Mouse (Mus musculus) embryonic facial prominence, embryonic 15.5 days (tissue): ENCODE results near the gene Osbpl2. TPM values are rescaled to one million over a fixed set of nuclear protein-coding genes. Genes with fewer than 3 reads are reported as not detected.

ENCODE experiments used
- ATAC-seq: fragments of 200-750 bp; cut with Nextera tagmentation; 2 replicates; pipeline ENCODE4 v1.8.0; 2017; ENCODE audit warnings: low read depth, moderate TSS enrichment; ENCODE audit not compliant: insufficient number of reproducible peaks, low FRiP score, low TSS enrichment
- H3K27ac ChIP-seq: fragments of 300-500 bp; sonication (generic); replicated peaks from 2 replicates; pipeline ENCODE4 v1.5.1; 2015; ENCODE audit warnings: mild to moderate bottlenecking, inconsistent platforms
- H3K27me3 ChIP-seq: fragments of 300-500 bp; sonication (generic); 2 replicates; pipeline ENCODE4 v1.6.1; 2015; ENCODE audit warnings: inconsistent platforms
- H3K36me3 ChIP-seq: fragments of 300-500 bp; sonication (generic); 2 replicates; pipeline ENCODE4 v1.6.1; 2015; ENCODE audit warnings: mild to moderate bottlenecking, inconsistent platforms
- H3K4me1 ChIP-seq: fragments of 300-500 bp; sonication (generic); 2 replicates; pipeline ENCODE4 v1.6.1; 2015; ENCODE audit warnings: inconsistent platforms
- H3K4me2 ChIP-seq: fragments of 300-500 bp; sonication (generic); replicated peaks from 2 replicates; pipeline ENCODE4 v1.6.1; 2015; ENCODE audit warnings: mild to moderate bottlenecking, inconsistent platforms
- H3K4me3 ChIP-seq: fragments of 300-500 bp; sonication (generic); replicated peaks from 2 replicates; pipeline ENCODE4 v1.5.1; 2015; ENCODE audit warnings: mild to moderate bottlenecking, inconsistent platforms
- H3K9ac ChIP-seq: fragments of 300-500 bp; sonication (generic); 2 replicates; pipeline ENCODE4 v1.6.1; 2015; ENCODE audit warnings: inconsistent platforms
- H3K9me3 ChIP-seq: fragments of 300-500 bp; sonication (generic); replicated peaks from 2 replicates; pipeline ENCODE4 v1.6.1; 2016; ENCODE audit warnings: inconsistent platforms
- WGBS: fragments of 180-500 bp; shearing (Covaris S2); methylation state at CpG from one replicate; pipeline ENCODE4 v1.1.7; 2015; 5-methylcytosine and 5-hydroxymethylcytosine counted together
- microRNA-seq: library from miRNA; unstranded; fragments of <30 nt; microRNA quantifications from one replicate; pipeline ENCODE4, GENCODE M21; 2016; ENCODE audit warnings: borderline number of aligned reads
- polyA plus RNA-seq: library from polyadenylated mRNA; unstranded; fragments of >200 nt; fragmentation: Nextera tagmentation; extraction: Ambion mirVana; gene quantifications from 2 replicates; pipeline ENCODE4 v1.2.1, GENCODE M21; 2015

The Osbpl2 gene
- polyA plus RNA-seq, 1 experiment from 2014 or later, result 43.0 TPM

DNA sequence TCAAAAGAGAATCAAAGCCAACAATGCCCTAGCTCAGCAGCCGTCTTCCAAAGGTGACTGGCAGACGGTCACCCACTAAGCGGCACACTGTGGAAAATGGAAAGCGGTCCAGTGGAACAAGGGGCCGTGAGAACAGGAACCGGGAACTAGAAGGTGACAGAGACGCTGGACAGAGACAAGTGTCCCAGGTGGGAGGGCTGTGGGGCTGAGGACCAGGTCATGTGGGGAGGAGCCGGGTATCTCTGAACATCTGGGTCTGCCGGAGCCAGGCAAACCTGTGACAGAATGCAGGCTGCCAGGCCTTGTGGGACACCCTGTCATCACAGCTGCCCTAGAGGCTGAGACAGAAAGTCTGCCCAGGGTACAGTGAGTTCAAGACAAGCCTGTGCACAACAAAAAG, 85.4 kb downstream of the Osbpl2 start:
- Histone ChIP-seq H3K36me3 (no peaks in the 10 kb centered on the region), H3K4me3 (no peak overlapping the region)
- 86% methylated on average over 9 of the region's 9 CpGs for WGBS

GRCm38 (mm10) chr2:180205083-180205955, 86.2 kb downstream of the Osbpl2 start:
- no peaks in the 10 kb centered on the region for H3K36me3 ChIP-seq
- H3K4me1 ChIP-seq, result 0 out of 2 replicates have a peak, but pooled peaks cover 6% of the 10 kb centered on the region
- H3K9me3 ChIP-seq, result no peaks in the 10 kb centered on the region
- H3K4me2 ChIP-seq, result no peak overlapping the region
- H3K27me3 ChIP-seq, result no peaks in the 10 kb centered on the region
- H3K4me3 ChIP-seq, result no peak overlapping the region
- ATAC-seq, result no peak
- no peak overlapping the region for H3K27ac ChIP-seq
- no peak overlapping the region for H3K9ac ChIP-seq
- 70% methylated on average over 12 of the region's 12 CpGs for WGBS

More for the DNA sequence above, 85.4 kb downstream of the Osbpl2 start:
- Histone ChIP-seq H3K27me3 (no peaks in the 10 kb centered on the region), H3K4me2 (no peak overlapping the region), H3K4me1 (0 out of 2 replicates have a peak, but pooled peaks cover 6% of the 10 kb centered on the region), H3K9ac (no peak overlapping the region), H3K27ac (no peak overlapping the region), H3K9me3 (no peaks in the 10 kb centered on the region)
- ATAC-seq, result no peak

DNA sequence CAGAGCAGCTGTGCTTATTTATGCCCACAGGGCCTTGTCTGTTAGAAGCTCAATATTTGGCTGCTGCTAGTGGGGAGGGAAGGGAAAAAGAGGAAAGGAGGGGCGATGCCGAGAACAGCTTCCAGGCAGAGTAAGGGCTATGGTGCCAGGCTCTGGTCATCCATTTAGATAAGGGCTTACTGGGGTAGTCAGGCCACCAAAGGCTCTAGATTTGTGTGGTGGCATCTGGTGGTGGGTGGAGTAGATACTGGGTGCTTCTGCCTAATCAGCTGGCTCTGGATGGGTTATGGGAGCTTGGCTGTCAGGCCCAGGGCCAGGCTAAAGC, 86.8 kb downstream of the Osbpl2 start:
- no peak overlapping the region for H3K27ac ChIP-seq
- no peaks in the 10 kb centered on the region for H3K27me3 ChIP-seq
- no peak overlapping the region for H3K9ac ChIP-seq
- no peaks in the 10 kb centered on the region for H3K9me3 ChIP-seq
- no peak for ATAC-seq
- H3K36me3 ChIP-seq, result no peaks in the 10 kb centered on the region
- H3K4me2 ChIP-seq, result no peak overlapping the region
- H3K4me3 ChIP-seq, result no peak overlapping the region
- 0 out of 2 replicates have a peak, but pooled peaks cover 6% of the 10 kb centered on the region for H3K4me1 ChIP-seq
- 78% methylated on average over 2 of the region's 2 CpGs for WGBS

- Histone ChIP-seq H3K4me3 (no peak overlapping the region), H3K4me1 (0 out of 2 replicates have a peak, but pooled peaks cover 6% of the 10 kb centered on the region), H3K36me3 (no peaks in the 10 kb centered on the region), H3K27me3 (no peaks in the 10 kb centered on the region), H3K9me3 (no peaks in the 10 kb centered on the region), H3K27ac (no peak overlapping the region), H3K4me2 (no peak overlapping the region), H3K9ac (no peak overlapping the region)
- 58% methylated on average over 7 of the region's 7 CpGs for WGBS
- 0 out of 2 replicates have a peak, but pooled peaks have one; percentile 46 for ATAC-seq
These were observed 88.7 kb downstream of the Osbpl2 start for GRCm38 (mm10) chr2:180207840-180208239.

GRCm38 (mm10) chr2:180208976-180209375, 89.9 kb downstream of the Osbpl2 start:
- H3K27me3 ChIP-seq, result no peaks in the 10 kb centered on the region
- H3K4me3 ChIP-seq, result no peak overlapping the region
- ATAC-seq, result no peak
- 75% methylated on average over 1 of the region's 1 CpGs for WGBS
- H3K4me2 ChIP-seq, result no peak overlapping the region
- H3K36me3 ChIP-seq, result no peaks in the 10 kb centered on the region
- no peaks in the 10 kb centered on the region for H3K9me3 ChIP-seq
- H3K9ac ChIP-seq, result no peak overlapping the region
- H3K27ac ChIP-seq, result no peak overlapping the region
- H3K4me1 ChIP-seq, result 0 out of 2 replicates have a peak, but pooled peaks cover 6% of the 10 kb centered on the region

- H3K4me1 ChIP-seq, result 0 out of 2 replicates have a peak, but pooled peaks cover 10% of the 10 kb centered on the region
- no peaks in the 10 kb centered on the region for H3K9me3 ChIP-seq
- H3K9ac ChIP-seq, result no peak overlapping the region
- WGBS, result 91% methylated on average over 3 of the region's 3 CpGs
- H3K36me3 ChIP-seq, result no peaks in the 10 kb centered on the region
- H3K4me3 ChIP-seq, result no peak overlapping the region
- H3K27ac ChIP-seq, result no peak overlapping the region
- no peak for ATAC-seq
- H3K4me2 ChIP-seq, result no peak overlapping the region
- no peaks in the 10 kb centered on the region for H3K27me3 ChIP-seq
These were observed 93.1 kb downstream of the Osbpl2 start for GRCm38 (mm10) chr2:180212255-180212654.

Small RNAs within 50 kb of the gene (microRNA-seq; reads per million reads assigned to microRNA genes)
- gene Mir7005, result not detected

Other genes starting within 250 kb of the Osbpl2 start
- gene Taf4, start 142.7 kb upstream of the Osbpl2 start, polyA plus RNA-seq, result 2.9 and 3.6 TPM in 2 replicates
- gene Lsm14b, start 94.3 kb upstream of the Osbpl2 start, polyA plus RNA-seq, result 8.9 and 9.1 TPM in 2 replicates
- gene Psma7, start 76.9 kb upstream of the Osbpl2 start, polyA plus RNA-seq, result 472 and 518 TPM in 2 replicates
- 5.2 and 6.1 TPM in 2 replicates for gene Ss18l1, start 76.8 kb upstream of the Osbpl2 start, polyA plus RNA-seq
- 24.3 and 25.6 TPM in 2 replicates for gene Mtg2, start 48.7 kb upstream of the Osbpl2 start, polyA plus RNA-seq
- 0.13 and 0.40 TPM in 2 replicates for gene Hrh3, start 14.8 kb upstream of the Osbpl2 start, polyA plus RNA-seq
- 176 and 190 TPM in 2 replicates for gene Adrm1, start 52.2 kb downstream of the Osbpl2 start, polyA plus RNA-seq
- gene Lama5, start 106.6 kb downstream of the Osbpl2 start, polyA plus RNA-seq, result 28.0 and 37.2 TPM in 2 replicates
- 599 and 606 TPM in 2 replicates for gene Rps21, start 138.1 kb downstream of the Osbpl2 start, polyA plus RNA-seq
- 13.5 and 14.2 TPM in 2 replicates for gene Cables2, start 154.2 kb downstream of the Osbpl2 start, polyA plus RNA-seq
- 1.5 and 1.8 TPM in 2 replicates for gene Rbbp8nl, start 170.6 kb downstream of the Osbpl2 start, polyA plus RNA-seq
- not detected in 2 replicates for gene Gata5, start 215.4 kb downstream of the Osbpl2 start, polyA plus RNA-seq